Mouse (Mus musculus): ENCODE data around the gene Shc4. TPM values are rescaled to one million over a fixed set of nuclear protein-coding genes. Genes with fewer than 3 reads are reported as not detected.

Shc4 gene
- total and polyA plus RNA-seq, 3 experiments, result 0.21 to 1.1 (median 0.37) TPM

- in situ Hi-C loops (cut with MboI; ENCODE audit: low pct_ligation_motif_present, low pct_unique_long_range_greater_than_20kb, low sequenced_read_pairs) (loop anchor here (25.0 kb wide), 1 partner anchor 387 kb away; the partner anchor contains the start of gene Fgf7), dilution Hi-C loops (cut with MboI; ENCODE audit: extremely low pct_ligation_motif_present, extremely low pct_unique_long_range_greater_than_20kb, low sequenced_read_pairs) (no loop called here)
- Histone ChIP-seq H3K9ac (ENCODE audit: insufficient read depth, low read depth) (no peak overlapping the region), H3K36me3 (replicated peaks in 1 of 2; ENCODE audit: control insufficient read depth in 1 of 2, insufficient read depth in 1 of 2, low read length in 1 of 2) (no peaks in the 10 kb centered on the region), H3K4me1 (ENCODE audit: control insufficient read depth in 1 of 2, insufficient read depth in 2 of 2) (peaks cover 0 to 6% of the 10 kb centered on the region in 2 experiments; a peak in 1 of 4 replicates), H3K79me2 (replicated peaks; ENCODE audit: control insufficient read depth, extremely low read depth, insufficient read depth, poor library complexity, severe bottlenecking) (no peaks in the 10 kb centered on the region), H3K27ac (ENCODE audit: insufficient read depth, low read depth) (no peak overlapping the region), H3K27me3 (replicated peaks) (no peaks in the 10 kb centered on the region), H3K4me3 (replicated peaks in 1 of 3; ENCODE audit: low read depth in 2 of 3, low read length in 2 of 3, poor library complexity in 1 of 3) (no peak overlapping the region), H3K4me2 (ENCODE audit: insufficient read depth, low read depth, poor library complexity, severe bottlenecking) (no peak overlapping the region), H3K9me3 (replicated peaks; ENCODE audit: low read length) (no peaks in the 10 kb centered on the region)
- no peak for DNase-seq (ENCODE audit: extremely low read depth)
- no peak for TF ChIP-seq SIN3A (IDR thresholded peaks at IDR 0.05; ENCODE audit: low read length)
- TF ChIP-seq JUN (IDR thresholded peaks at IDR 0.05; ENCODE audit: insufficient read depth, low read depth, low read length), result no peak
- no peak for TF ChIP-seq MXI1 (IDR thresholded peaks at IDR 0.05; ENCODE audit: low read depth, low read length)
- no peak for TF ChIP-seq EP300 (IDR thresholded peaks at IDR 0.05; ENCODE audit: low read length)
- TF ChIP-seq CHD2 (IDR thresholded peaks at IDR 0.05; ENCODE audit: low read length), result no peak
- no peak for TF ChIP-seq ZMIZ1 (IDR thresholded peaks at IDR 0.05; ENCODE audit: low read depth, low read length)
- no peak for TF ChIP-seq CHD1 (IDR thresholded peaks at IDR 0.05; ENCODE audit: low read depth, low read length)
- TF ChIP-seq HCFC1 (IDR thresholded peaks at IDR 0.05; ENCODE audit: low read depth, low read length), result no peak
Measured at GRCm38 (mm10) chr2:125650038-125650437, 73.9 kb downstream of the Shc4 start.

GRCm38 (mm10) chr2:125644912-125645311 lies 79.0 kb downstream of the Shc4 start:
- H3K9me3 ChIP-seq (replicated peaks; ENCODE audit: low read length), result no peaks in the 10 kb centered on the region
- peaks cover 0 to 4% of the 10 kb centered on the region in 2 experiments; a peak in 1 of 4 replicates for H3K4me1 ChIP-seq (ENCODE audit: control insufficient read depth in 1 of 2, insufficient read depth in 2 of 2)
- no peak overlapping the region for H3K27ac ChIP-seq (ENCODE audit: insufficient read depth, low read depth)
- H3K36me3 ChIP-seq (replicated peaks in 1 of 2; ENCODE audit: control insufficient read depth in 1 of 2, insufficient read depth in 1 of 2, low read length in 1 of 2), result no peaks in the 10 kb centered on the region
- no peak overlapping the region for H3K4me2 ChIP-seq (ENCODE audit: insufficient read depth, low read depth, poor library complexity, severe bottlenecking)
- H3K27me3 ChIP-seq (replicated peaks), result no peaks in the 10 kb centered on the region
- DNase-seq (ENCODE audit: extremely low read depth), result no peak
- in situ Hi-C loops (cut with MboI; ENCODE audit: low pct_ligation_motif_present, low pct_unique_long_range_greater_than_20kb, low sequenced_read_pairs), result no loop called here
- no peak overlapping the region for H3K9ac ChIP-seq (ENCODE audit: insufficient read depth, low read depth)
- dilution Hi-C loops (cut with MboI; ENCODE audit: extremely low pct_ligation_motif_present, extremely low pct_unique_long_range_greater_than_20kb, low sequenced_read_pairs), result no loop called here
- TF ChIP-seq ZMIZ1 (IDR thresholded peaks at IDR 0.05; ENCODE audit: low read depth, low read length), result no peak
- TF ChIP-seq MEF2A (IDR thresholded peaks at IDR 0.05; ENCODE audit: borderline replicate concordance, low read depth, low read length), result no peak
- no peak for TF ChIP-seq CHD1 (IDR thresholded peaks at IDR 0.05; ENCODE audit: low read depth, low read length)
- no peak for TF ChIP-seq TCF12 (IDR thresholded peaks at IDR 0.05; ENCODE audit: low read depth, low read length)
- TF ChIP-seq RCOR1 (conservative IDR thresholded peaks at IDR 0.05; ENCODE audit: low read depth, low read length), result no peak
- TF ChIP-seq ZC3H11A (IDR thresholded peaks at IDR 0.05; ENCODE audit: low read depth, low read length), result no peak
- no peak for TF ChIP-seq TBP (conservative IDR thresholded peaks at IDR 0.05; ENCODE audit: low read depth, low read length)
- no peak for TF ChIP-seq BHLHE40 (IDR thresholded peaks at IDR 0.05; ENCODE audit: low read depth, low read length)
- TF ChIP-seq HCFC1 (IDR thresholded peaks at IDR 0.05; ENCODE audit: low read depth, low read length), result no peak
- TF ChIP-seq USF1 (IDR thresholded peaks at IDR 0.05; ENCODE audit: low read depth, low read length), result no peak
- TF ChIP-seq ELF1 (IDR thresholded peaks at IDR 0.05; ENCODE audit: low read depth, low read length), result no peak
- no peak for TF ChIP-seq ZKSCAN1 (IDR thresholded peaks at IDR 0.05; ENCODE audit: borderline replicate concordance, low read depth, low read length)
- TF ChIP-seq MXI1 (IDR thresholded peaks at IDR 0.05; ENCODE audit: low read depth, low read length), result no peak
- no peak overlapping the region for H3K4me3 ChIP-seq (replicated peaks in 1 of 3; ENCODE audit: low read depth in 2 of 3, low read length in 2 of 3, poor library complexity in 1 of 3)
- H3K79me2 ChIP-seq (replicated peaks; ENCODE audit: control insufficient read depth, extremely low read depth, insufficient read depth, poor library complexity, severe bottlenecking), result no peaks in the 10 kb centered on the region

Measured in CH12.LX (cell line).